Mouse (Mus musculus): ENCODE data around the gene Arl4a. TPM values are rescaled to one million over a fixed set of nuclear protein-coding genes. Genes with fewer than 3 reads are reported as not detected.

Gene Arl4a
- polyA plus RNA-seq (2012): 53.0 and 67.2 TPM in 2 replicates

DNA sequence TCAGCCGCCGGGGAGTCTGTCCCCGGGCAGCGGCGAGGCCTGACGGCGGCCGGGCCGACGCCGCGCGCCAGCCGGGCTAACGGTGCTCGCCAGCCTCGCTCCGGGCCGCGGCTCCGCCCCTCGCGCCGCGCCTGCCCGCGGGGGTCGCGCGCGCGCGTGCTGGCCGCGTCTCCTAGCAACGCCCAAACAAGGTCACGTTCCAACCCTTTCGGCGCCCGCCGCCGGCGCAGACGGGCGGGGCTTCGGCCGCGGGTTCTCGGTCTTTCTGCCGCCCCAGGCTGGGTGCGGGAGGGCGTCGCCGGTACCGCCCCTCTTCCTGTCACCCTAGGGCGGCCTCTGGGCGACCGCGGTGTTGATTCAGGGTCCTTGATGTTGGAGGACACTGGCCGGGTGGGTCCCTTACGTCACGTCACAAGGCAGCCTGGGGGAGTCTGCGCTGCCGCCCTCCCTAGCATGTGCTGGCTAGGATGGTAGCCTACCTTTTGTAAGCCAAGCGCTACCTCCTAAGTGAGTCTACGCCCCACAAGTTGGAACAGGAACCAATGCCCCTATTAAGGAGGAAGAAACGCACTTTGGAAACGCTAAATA lies at the start of gene Arl4a:
Gene Arl4a (minus strand): TSS at position 150 of the 588 bp plus-strand sequence.

Other genes starting within 250 kb of the Arl4a start
- 2.0 and 3.8 TPM in 2 replicates for gene Scin, start 96.2 kb upstream of the Arl4a start, polyA plus RNA-seq (2012)
- gene Lsmem1, start 161.5 kb upstream of the Arl4a start, polyA plus RNA-seq (2012): not detected in 2 replicates
- 77.7 and 94.8 TPM in 2 replicates for gene Ifrd1, start 210.5 kb upstream of the Arl4a start, polyA plus RNA-seq (2012)

Data from megakaryocyte-erythroid progenitor cell, adult 5 weeks (primary cell).